Mouse (Mus musculus) intestine, embryonic 15.5 days (tissue): ENCODE results near the gene Mcm7. TPM values are rescaled to one million over a fixed set of nuclear protein-coding genes. Genes with fewer than 3 reads are reported as not detected.
"Not testable (repeated sequence)": the region's sequence is repeated elsewhere in the genome, so short reads cannot be mapped to it uniquely, and the experiment has no call there.

Source experiments
- ATAC-seq: fragments of 200-750 bp; cut with Nextera tagmentation; 2 replicates; pipeline ENCODE4 v1.8.0; 2017; ENCODE audit warnings: moderate TSS enrichment, moderate library complexity
- H3K27ac ChIP-seq: fragments of 300-500 bp; sonication (generic); 2 replicates; pipeline ENCODE4 v1.5.1; 2015; ENCODE audit warnings: mild to moderate bottlenecking, inconsistent platforms
- H3K27me3 ChIP-seq: fragments of 300-500 bp; sonication (generic); replicated peaks from 2 replicates; pipeline ENCODE4 v1.6.1; 2015; ENCODE audit warnings: inconsistent platforms
- H3K36me3 ChIP-seq: fragments of 300-500 bp; sonication (generic); 2 replicates; pipeline ENCODE4 v1.6.1; 2015; ENCODE audit warnings: inconsistent platforms
- H3K4me1 ChIP-seq: fragments of 300-500 bp; sonication (generic); replicated peaks from 2 replicates; pipeline ENCODE4 v1.6.1; 2015; ENCODE audit warnings: inconsistent platforms
- H3K4me2 ChIP-seq: fragments of 300-500 bp; sonication (generic); replicated peaks from 2 replicates; pipeline ENCODE4 v1.6.1; 2015; ENCODE audit warnings: mild to moderate bottlenecking, inconsistent platforms
- H3K4me3 ChIP-seq: fragments of 300-500 bp; sonication (generic); replicated peaks from 2 replicates; pipeline ENCODE4 v1.5.1; 2015; ENCODE audit warnings: inconsistent platforms
- H3K9ac ChIP-seq: fragments of 300-500 bp; sonication (generic); 2 replicates; pipeline ENCODE4 v1.6.1; 2015; ENCODE audit warnings: inconsistent platforms
- H3K9me3 ChIP-seq: fragments of 300-500 bp; sonication (generic); 2 replicates; pipeline ENCODE4 v1.6.1; 2016; ENCODE audit warnings: inconsistent platforms
- WGBS: fragments of 180-500 bp; shearing (Covaris S2); methylation state at CpG from one replicate; pipeline ENCODE4 v1.1.7; 2015; 5-methylcytosine and 5-hydroxymethylcytosine counted together
- polyA plus RNA-seq: library from polyadenylated mRNA; unstranded; fragments of >200 nt; fragmentation: Nextera tagmentation; extraction: Ambion mirVana; gene quantifications from 2 replicates; pipeline ENCODE4 v1.2.1, GENCODE M21; 2015

Mcm7 gene
- polyA plus RNA-seq, result 153 and 165 TPM in 2 replicates

GRCm38 (mm10) chr5:138171695-138172491 is at the start of gene Mcm7, which contains the start of gene Ap4m1:
Gene Mcm7, minus strand, starts transcription at chr5:138172422.
Gene Ap4m1, plus strand, starts transcription at chr5:138172002.
- no peaks in the 10 kb centered on the region for H3K27me3 ChIP-seq
- WGBS, result under 1% methylated on average over 54 of the region's 54 CpGs
- peaks cover 7% of the 10 kb centered on the region for H3K4me1 ChIP-seq
- peaks cover 30% of the 10 kb centered on the region for H3K36me3 ChIP-seq
- no peaks in the 10 kb centered on the region for H3K9me3 ChIP-seq
- peak within 1 kb of the TSS; percentile 95 for H3K27ac ChIP-seq
- peak within 1 kb of the TSS; percentile 84 for H3K4me2 ChIP-seq
- peak within 1 kb of the TSS; percentile 72 for H3K4me3 ChIP-seq
- H3K9ac ChIP-seq, result peak within 1 kb of the TSS; percentile 68
- peak; percentile 94 for ATAC-seq

GRCm38 (mm10) chr5:138219864-138220263 is 47.6 kb upstream of the Mcm7 start:
- Histone ChIP-seq H3K4me3 (no peak overlapping the region), H3K27me3 (no peaks in the 10 kb centered on the region), H3K4me1 (no peaks in the 10 kb centered on the region), H3K9me3 (no peaks in the 10 kb centered on the region), H3K9ac (no peak overlapping the region), H3K36me3 (no peaks in the 10 kb centered on the region), H3K4me2 (no peak overlapping the region), H3K27ac (no peak overlapping the region)
- no peak for ATAC-seq
- WGBS, result 47% methylated on average over 2 of the region's 2 CpGs

- ATAC-seq, H3K4me2 ChIP-seq, H3K36me3 ChIP-seq, H3K9ac ChIP-seq, H3K4me3 ChIP-seq, H3K9me3 ChIP-seq, H3K27me3 ChIP-seq, H3K27ac ChIP-seq, H3K4me1 ChIP-seq: not testable (repeated sequence)
- WGBS, result 93% methylated on average over 13 of the region's 13 CpGs
These were observed 44.4 kb upstream of the Mcm7 start for GRCm38 (mm10) chr5:138216632-138217031.

- Histone ChIP-seq H3K27me3 (no peaks in the 10 kb centered on the region), H3K4me1 (no peaks in the 10 kb centered on the region), H3K9me3 (no peaks in the 10 kb centered on the region), H3K27ac (no peak overlapping the region), H3K4me3 (no peak overlapping the region), H3K36me3 (no peaks in the 10 kb centered on the region), H3K9ac (no peak overlapping the region), H3K4me2 (no peak overlapping the region)
- WGBS, result 78% methylated on average over 4 of the region's 4 CpGs
- no peak for ATAC-seq
These were observed 35.7 kb upstream of the Mcm7 start for GRCm38 (mm10) chr5:138207873-138208272.

- Histone ChIP-seq H3K4me1 (no peaks in the 10 kb centered on the region), H3K9ac (no peak overlapping the region), H3K4me3 (no peak overlapping the region), H3K27me3 (no peaks in the 10 kb centered on the region), H3K27ac (no peak overlapping the region), H3K9me3 (no peaks in the 10 kb centered on the region), H3K36me3 (no peaks in the 10 kb centered on the region), H3K4me2 (no peak overlapping the region)
- no peak for ATAC-seq
- WGBS, result 66% methylated on average over 1 of the region's 1 CpGs
These were observed 35.0 kb upstream of the Mcm7 start for GRCm38 (mm10) chr5:138207253-138207652.

GRCm38 (mm10) chr5:138202086-138202485 is 29.9 kb upstream of the Mcm7 start:
- ATAC-seq, result no peak
- no peaks in the 10 kb centered on the region for H3K36me3 ChIP-seq
- no peaks in the 10 kb centered on the region for H3K4me1 ChIP-seq
- no peak overlapping the region for H3K27ac ChIP-seq
- 87% methylated on average over 3 of the region's 3 CpGs for WGBS
- no peak overlapping the region for H3K4me2 ChIP-seq
- H3K9me3 ChIP-seq, result no peaks in the 10 kb centered on the region
- H3K27me3 ChIP-seq, result no peaks in the 10 kb centered on the region
- no peak overlapping the region for H3K4me3 ChIP-seq
- H3K9ac ChIP-seq, result no peak overlapping the region

- no peak overlapping the region for H3K4me2 ChIP-seq
- H3K9ac ChIP-seq, result no peak overlapping the region
- H3K9me3 ChIP-seq, result no peaks in the 10 kb centered on the region
- no peak overlapping the region for H3K4me3 ChIP-seq
- H3K36me3 ChIP-seq, result no peaks in the 10 kb centered on the region
- WGBS, result 13% methylated on average over 1 of the region's 1 CpGs
- H3K27ac ChIP-seq, result no peak overlapping the region
- H3K27me3 ChIP-seq, result no peaks in the 10 kb centered on the region
- ATAC-seq, result no peak
- peaks cover 5% of the 10 kb centered on the region; the same call in 1 of the 2 replicates for H3K4me1 ChIP-seq
These were observed 27.4 kb upstream of the Mcm7 start for GRCm38 (mm10) chr5:138199576-138199975.

- Histone ChIP-seq H3K4me2 (peak overlapping the region; percentile 90), H3K4me3 (0 out of 2 replicates have a peak overlapping the region, but pooled peaks have one; percentile 70), H3K27me3 (no peaks in the 10 kb centered on the region), H3K4me1 (peaks cover 5% of the 10 kb centered on the region; the same call in 1 of the 2 replicates), H3K36me3 (0 out of 2 replicates have a peak, but pooled peaks cover 4% of the 10 kb centered on the region), H3K27ac (no peak overlapping the region), H3K9ac (peak overlapping the region; percentile 83; the same call in 1 of the 2 replicates), H3K9me3 (no peaks in the 10 kb centered on the region)
- no peak for ATAC-seq
- 73% methylated on average over 7 of the region's 7 CpGs for WGBS
These were observed 23.2 kb upstream of the Mcm7 start for GRCm38 (mm10) chr5:138195463-138195862.

- Histone ChIP-seq H3K27ac (peak overlapping the region; percentile 82), H3K4me1 (peaks cover 5% of the 10 kb centered on the region; the same call in 1 of the 2 replicates), H3K36me3 (0 out of 2 replicates have a peak, but pooled peaks cover 4% of the 10 kb centered on the region), H3K4me2 (peak overlapping the region; percentile 90), H3K9me3 (no peaks in the 10 kb centered on the region), H3K4me3 (peak overlapping the region; percentile 70), H3K27me3 (no peaks in the 10 kb centered on the region), H3K9ac (peak overlapping the region; percentile 83)
- peak; percentile 67 for ATAC-seq
- 1% methylated on average over 29 of the region's 29 CpGs for WGBS
These were observed 22.6 kb upstream of the Mcm7 start for GRCm38 (mm10) chr5:138194755-138195345.

- H3K4me1 ChIP-seq, result peaks cover 5% of the 10 kb centered on the region; the same call in 1 of the 2 replicates
- 6% methylated on average over 54 of the region's 54 CpGs for WGBS
- H3K4me3 ChIP-seq, result peak within 1 kb of the TSS; percentile 70
- peak within 1 kb of the TSS; percentile 90 for H3K4me2 ChIP-seq
- peak within 1 kb of the TSS; percentile 83 for H3K9ac ChIP-seq
- peak; percentile 87 for ATAC-seq
- 0 out of 2 replicates have a peak, but pooled peaks cover 4% of the 10 kb centered on the region for H3K36me3 ChIP-seq
- H3K9me3 ChIP-seq, result no peaks in the 10 kb centered on the region
- H3K27me3 ChIP-seq, result no peaks in the 10 kb centered on the region
- peak within 1 kb of the TSS; percentile 82 for H3K27ac ChIP-seq
These were observed 21.8 kb upstream of the Mcm7 start, which contains the start of gene Mblac1 for GRCm38 (mm10) chr5:138193771-138194727. Gene Mblac1, plus strand, starts transcription at chr5:138194314.

GRCm38 (mm10) chr5:138187661-138188306 is 15.6 kb upstream of the Mcm7 start:
- peak overlapping the region; percentile 72 for H3K9ac ChIP-seq
- no peaks in the 10 kb centered on the region for H3K27me3 ChIP-seq
- H3K27ac ChIP-seq, result peak overlapping the region; percentile 74
- no peaks in the 10 kb centered on the region for H3K9me3 ChIP-seq
- ATAC-seq, result peak; percentile 88
- WGBS, result under 1% methylated on average over 10 of the region's 10 CpGs
- peaks cover 14% of the 10 kb centered on the region; the same call in 1 of the 2 replicates for H3K4me1 ChIP-seq
- H3K4me2 ChIP-seq, result peak overlapping the region; percentile 71
- H3K4me3 ChIP-seq, result peak overlapping the region; percentile 73
- H3K36me3 ChIP-seq, result 0 out of 2 replicates have a peak, but pooled peaks cover 7% of the 10 kb centered on the region
